Mouse (Mus musculus): ENCODE results near the gene Tomm40l. TPM values are rescaled to one million over a fixed set of nuclear protein-coding genes. Genes with fewer than 3 reads are reported as not detected.
"Not testable (repeated sequence)": the region's sequence is repeated elsewhere in the genome, so short reads cannot be mapped to it uniquely, and the experiment has no call there.

Tomm40l gene
- polyA plus RNA-seq, 1 experiment from 2014 or later, result 33.9 TPM

- Histone ChIP-seq H3K27me3 (no peaks in the 10 kb centered on the region), H3K36me3 (peaks cover 10% of the 10 kb centered on the region), H3K4me1 (peaks cover 70% of the 10 kb centered on the region), H3K9me3 (no peaks in the 10 kb centered on the region), H3K4me2 (replicated peaks) (no peak overlapping the region), H3K9ac (no peak overlapping the region), H3K27ac (peak overlapping the region; percentile 94), H3K4me3 (no peak overlapping the region)
- ATAC-seq (ENCODE audit: insufficient number of reproducible peaks, insufficient read depth, low FRiP score, low TSS enrichment), result no peak
- 35% methylated on average over 3 of the region's 3 CpGs for WGBS
These were observed 26.3 kb upstream of the Tomm40l start for GRCm38 (mm10) chr1:171248386-171249226.

- Histone ChIP-seq H3K4me2 (replicated peaks) (peak overlapping the region; percentile 62), H3K36me3 (peaks cover 17% of the 10 kb centered on the region), H3K27me3 (no peaks in the 10 kb centered on the region), H3K4me3 (no peak overlapping the region), H3K9ac (peak overlapping the region; percentile 49; the same call in 1 of the 2 replicates), H3K4me1 (peaks cover 65% of the 10 kb centered on the region), H3K9me3 (no peaks in the 10 kb centered on the region), H3K27ac (peak overlapping the region; percentile 94)
- ATAC-seq (ENCODE audit: insufficient number of reproducible peaks, insufficient read depth, low FRiP score, low TSS enrichment), result no peak
- 20% methylated on average over 4 of the region's 4 CpGs for WGBS
These were observed 25.6 kb upstream of the Tomm40l start for GRCm38 (mm10) chr1:171247916-171248315.

- H3K4me3 ChIP-seq, result peak overlapping the region; percentile 60
- no peak for ATAC-seq (ENCODE audit: insufficient number of reproducible peaks, insufficient read depth, low FRiP score, low TSS enrichment)
- H3K27ac ChIP-seq, result peak overlapping the region; percentile 94
- peak overlapping the region; percentile 49; the same call in 1 of the 2 replicates for H3K9ac ChIP-seq
- 11% methylated on average over 13 of the region's 13 CpGs for WGBS
- no peaks in the 10 kb centered on the region for H3K27me3 ChIP-seq
- H3K4me1 ChIP-seq, result peaks cover 60% of the 10 kb centered on the region
- H3K4me2 ChIP-seq (replicated peaks), result peak overlapping the region; percentile 62
- H3K36me3 ChIP-seq, result peaks cover 20% of the 10 kb centered on the region
- no peaks in the 10 kb centered on the region for H3K9me3 ChIP-seq
These were observed 25.1 kb upstream of the Tomm40l start for GRCm38 (mm10) chr1:171247453-171247841.

GRCm38 (mm10) chr1:171246709-171247452, 24.6 kb upstream of the Tomm40l start:
- peaks cover 26% of the 10 kb centered on the region for H3K36me3 ChIP-seq
- H3K4me2 ChIP-seq (replicated peaks), result peak overlapping the region; percentile 70
- H3K27me3 ChIP-seq, result no peaks in the 10 kb centered on the region
- peak; percentile 86 for ATAC-seq (ENCODE audit: insufficient number of reproducible peaks, insufficient read depth, low FRiP score, low TSS enrichment)
- peak overlapping the region; percentile 72 for H3K9ac ChIP-seq
- H3K27ac ChIP-seq, result peak overlapping the region; percentile 94
- no peaks in the 10 kb centered on the region for H3K9me3 ChIP-seq
- under 1% methylated on average over 41 of the region's 41 CpGs for WGBS
- peaks cover 56% of the 10 kb centered on the region for H3K4me1 ChIP-seq
- H3K4me3 ChIP-seq, result peak overlapping the region; percentile 60

GRCm38 (mm10) chr1:171245353-171245752, 23.0 kb upstream of the Tomm40l start:
- Histone ChIP-seq H3K9me3 (no peaks in the 10 kb centered on the region), H3K4me3 (no peak overlapping the region), H3K36me3 (peaks cover 41% of the 10 kb centered on the region), H3K9ac (no peak overlapping the region), H3K4me2 (replicated peaks) (peak overlapping the region; percentile 70; the same call in 1 of the 2 replicates), H3K27me3 (no peaks in the 10 kb centered on the region), H3K4me1 (peaks cover 42% of the 10 kb centered on the region), H3K27ac (no peak overlapping the region)
- no peak for ATAC-seq (ENCODE audit: insufficient number of reproducible peaks, insufficient read depth, low FRiP score, low TSS enrichment)
- WGBS, result 81% methylated on average over 8 of the region's 8 CpGs

- H3K27me3 ChIP-seq; H3K4me3 ChIP-seq; H3K27ac ChIP-seq; H3K4me2 ChIP-seq (replicated peaks); H3K9me3 ChIP-seq; H3K9ac ChIP-seq; ATAC-seq (ENCODE audit: insufficient number of reproducible peaks, insufficient read depth, low FRiP score, low TSS enrichment): not testable (repeated sequence)
- H3K36me3 ChIP-seq, result peaks cover 73% of the 10 kb centered on the region
- 83% methylated on average over 12 of the region's 12 CpGs for WGBS
- peaks cover 13% of the 10 kb centered on the region; the same call in 1 of the 2 replicates for H3K4me1 ChIP-seq
These were observed 19.6 kb upstream of the Tomm40l start for GRCm38 (mm10) chr1:171241952-171242351.

GRCm38 (mm10) chr1:171240911-171241310, 18.6 kb upstream of the Tomm40l start:
- Histone ChIP-seq H3K27me3 (no peaks in the 10 kb centered on the region), H3K4me1 (peaks cover 9% of the 10 kb centered on the region; the same call in 1 of the 2 replicates), H3K36me3 (peaks cover 83% of the 10 kb centered on the region), H3K27ac (no peak overlapping the region), H3K4me3 (no peak overlapping the region), H3K4me2 (replicated peaks) (no peak overlapping the region), H3K9ac (no peak overlapping the region), H3K9me3 (no peaks in the 10 kb centered on the region)
- ATAC-seq (ENCODE audit: insufficient number of reproducible peaks, insufficient read depth, low FRiP score, low TSS enrichment), result no peak
- WGBS, result 86% methylated on average over 10 of the region's 10 CpGs

GRCm38 (mm10) chr1:171239992-171240744, 17.9 kb upstream of the Tomm40l start:
- ATAC-seq (ENCODE audit: insufficient number of reproducible peaks, insufficient read depth, low FRiP score, low TSS enrichment), result no peak
- Histone ChIP-seq H3K27me3 (no peaks in the 10 kb centered on the region), H3K36me3 (peaks cover 85% of the 10 kb centered on the region), H3K4me2 (replicated peaks) (no peak overlapping the region), H3K9ac (no peak overlapping the region), H3K9me3 (no peaks in the 10 kb centered on the region), H3K4me1 (0 out of 2 replicates have a peak, but pooled peaks cover 3% of the 10 kb centered on the region), H3K4me3 (no peak overlapping the region), H3K27ac (no peak overlapping the region)
- WGBS, result 74% methylated on average over 15 of the region's 15 CpGs

- Histone ChIP-seq H3K27ac (no peak overlapping the region), H3K27me3 (no peaks in the 10 kb centered on the region), H3K9ac (no peak overlapping the region), H3K4me2 (replicated peaks) (no peak overlapping the region), H3K4me1 (no peaks in the 10 kb centered on the region), H3K36me3 (peaks cover 96% of the 10 kb centered on the region), H3K9me3 (no peaks in the 10 kb centered on the region), H3K4me3 (no peak overlapping the region)
- WGBS, result 75% methylated on average over 14 of the region's 14 CpGs
- ATAC-seq (ENCODE audit: insufficient number of reproducible peaks, insufficient read depth, low FRiP score, low TSS enrichment), result no peak
These were observed 16.1 kb upstream of the Tomm40l start for GRCm38 (mm10) chr1:171238463-171238862.

- no peak overlapping the region for H3K9ac ChIP-seq
- no peak overlapping the region for H3K4me3 ChIP-seq
- no peaks in the 10 kb centered on the region for H3K4me1 ChIP-seq
- WGBS, result 82% methylated on average over 6 of the region's 6 CpGs
- H3K27ac ChIP-seq, result no peak overlapping the region
- H3K36me3 ChIP-seq, result peaks cover 89% of the 10 kb centered on the region
- no peak overlapping the region for H3K4me2 ChIP-seq (replicated peaks)
- H3K9me3 ChIP-seq, result no peaks in the 10 kb centered on the region
- H3K27me3 ChIP-seq, result no peaks in the 10 kb centered on the region
- no peak for ATAC-seq (ENCODE audit: insufficient number of reproducible peaks, insufficient read depth, low FRiP score, low TSS enrichment)
These were observed 15.1 kb upstream of the Tomm40l start for GRCm38 (mm10) chr1:171237438-171237837.

- no peak for ATAC-seq (ENCODE audit: insufficient number of reproducible peaks, insufficient read depth, low FRiP score, low TSS enrichment)
- Histone ChIP-seq H3K9me3 (no peaks in the 10 kb centered on the region), H3K4me3 (no peak overlapping the region), H3K27me3 (no peaks in the 10 kb centered on the region), H3K4me1 (peaks cover under 1% of the 10 kb centered on the region), H3K4me2 (replicated peaks) (no peak overlapping the region), H3K27ac (no peak overlapping the region), H3K9ac (no peak overlapping the region), H3K36me3 (peaks cover 72% of the 10 kb centered on the region)
- WGBS, result 83% methylated on average over 4 of the region's 4 CpGs
These were observed 13.5 kb upstream of the Tomm40l start for GRCm38 (mm10) chr1:171235791-171236190.
